Mouse (Mus musculus): ENCODE measurements around the gene Cit.

DNA sequence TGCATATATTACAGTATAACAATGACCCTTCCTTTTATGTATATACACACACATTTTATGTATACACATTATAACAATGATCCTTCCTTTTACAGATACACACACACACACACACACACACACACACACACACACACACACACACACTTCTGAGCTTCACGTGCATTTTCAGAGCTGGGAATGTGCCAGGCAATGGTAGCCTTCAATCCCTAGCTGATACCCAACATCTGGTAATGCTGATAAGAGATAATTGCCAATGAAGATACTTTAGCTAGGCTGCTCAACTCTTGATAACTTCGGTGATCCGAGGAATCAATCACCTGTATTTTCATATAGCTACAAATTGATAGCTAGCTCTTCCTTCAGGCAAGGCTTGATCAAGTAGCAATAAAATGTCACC, 32.8 kb upstream of the Cit start:
- TF ChIP-seq CTCF (IDR thresholded peaks at IDR 0.05; ENCODE audit: low read depth) (no peak), EP300 (optimal IDR thresholded peaks at IDR 0.05) (no peak)
